Mouse (Mus musculus) erythroblast, embryonic 14.5 days (primary cell): ENCODE data around the gene Asb15.

Source experiments
- GATA1 ChIP-seq: IDR thresholded peaks from 2 replicates; pipeline ENCODE4 v1.6.1; 2012; ENCODE audit warnings: low read length, inconsistent platforms, mixed read lengths
- TAL1 ChIP-seq: IDR thresholded peaks from 3 replicates; pipeline ENCODE4 v1.6.1; 2012; ENCODE audit warnings: low read length, inconsistent platforms, mixed read lengths

DNA sequence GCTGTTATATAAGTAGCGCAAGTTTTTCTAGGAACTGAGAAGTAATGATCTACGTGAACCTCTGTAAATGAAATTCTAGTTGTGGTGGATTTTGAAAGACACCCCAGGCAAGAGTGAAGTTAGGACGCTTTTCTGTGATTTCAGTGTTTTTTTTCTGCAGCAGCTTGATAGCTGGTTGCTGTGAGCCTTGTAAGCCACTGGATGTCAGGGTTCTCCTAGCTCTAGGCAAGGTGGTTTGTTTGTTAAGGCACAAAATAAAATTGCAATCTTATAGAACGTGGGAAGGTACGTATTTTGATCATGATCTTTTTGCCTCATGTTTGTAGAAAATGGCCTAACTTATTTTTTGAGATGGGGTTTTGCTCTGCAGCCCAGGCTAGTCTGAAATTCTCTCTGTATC lies 41.0 kb downstream of the Asb15 start:
- no peak for TF ChIP-seq TAL1
- no peak for TF ChIP-seq GATA1
